Mouse (Mus musculus) hindbrain, embryonic 16.5 days (tissue): ENCODE measurements around the gene Slc6a19. TPM values are rescaled to one million over a fixed set of nuclear protein-coding genes. Genes with fewer than 3 reads are reported as not detected.
"Not testable (repeated sequence)": the region's sequence is repeated elsewhere in the genome, so short reads cannot be mapped to it uniquely, and the experiment has no call there.

ENCODE experiments used
- ATAC-seq: fragments of 200-750 bp; cut with Nextera tagmentation; 2 replicates; pipeline ENCODE4 v1.8.0; 2017; ENCODE audit warnings: moderate TSS enrichment, moderate library complexity
- H3K27ac ChIP-seq: fragments of 300-500 bp; sonication (generic); 2 replicates; pipeline ENCODE4 v1.5.1; 2014; ENCODE audit warnings: low read depth, mild to moderate bottlenecking, control low read depth, low read length, moderate library complexity
- H3K27me3 ChIP-seq: fragments of 300-500 bp; sonication (generic); replicated peaks from 2 replicates; pipeline ENCODE4 v1.6.1; 2014; ENCODE audit warnings: low read length; ENCODE audit not compliant: control insufficient read depth, insufficient read depth
- H3K36me3 ChIP-seq: fragments of 300-500 bp; sonication (generic); 2 replicates; pipeline ENCODE4 v1.6.1; 2014; ENCODE audit warnings: mild to moderate bottlenecking, low read length, moderate library complexity, mixed read lengths; ENCODE audit not compliant: control insufficient read depth, insufficient read depth
- H3K4me1 ChIP-seq: fragments of 300-500 bp; sonication (generic); 2 replicates; pipeline ENCODE4 v1.6.1; 2014; ENCODE audit warnings: low read depth, low read length; ENCODE audit not compliant: control insufficient read depth, insufficient read depth
- H3K4me2 ChIP-seq: fragments of 300-500 bp; sonication (generic); 2 replicates; pipeline ENCODE4 v1.6.1; 2014; ENCODE audit warnings: mild to moderate bottlenecking, low read length, control low read depth, moderate library complexity
- H3K4me3 ChIP-seq: fragments of 300-500 bp; sonication (generic); 2 replicates; pipeline ENCODE4 v1.5.1; 2014; ENCODE audit warnings: mild to moderate bottlenecking, low read length, control low read depth, moderate library complexity
- H3K9ac ChIP-seq: fragments of 300-500 bp; sonication (generic); 2 replicates; pipeline ENCODE4 v1.6.1; 2014; ENCODE audit warnings: low read depth, mild to moderate bottlenecking, control low read depth, low read length, moderate library complexity
- H3K9me3 ChIP-seq: fragments of 300-500 bp; sonication (generic); 2 replicates; pipeline ENCODE4 v1.6.1; 2014; ENCODE audit warnings: mild to moderate bottlenecking, low read length, moderate library complexity; ENCODE audit not compliant: control insufficient read depth
- WGBS: fragments of 180-500 bp; shearing (Covaris S2); extraction: QIAGEN DNeasy Blood & Tissue Kit; methylation state at CpG from one replicate; pipeline ENCODE4 v1.1.7; 2014; 5-methylcytosine and 5-hydroxymethylcytosine counted together
- polyA plus RNA-seq: library from polyadenylated mRNA; unstranded; fragments of >200 nt; fragmentation: Nextera tagmentation; extraction: Ambion mirVana; gene quantifications from 2 replicates; pipeline ENCODE4 v1.2.1, GENCODE M21; 2015

Gene Slc6a19
- polyA plus RNA-seq, 1 experiment from 2014 or later, result 0.50 TPM

- 89% methylated on average over 4 of the region's 4 CpGs for whole genome bisulfite sequencing
- Histone ChIP-seq H3K9me3 (no peaks in the 10 kb centered on the region), H3K27ac (no peak overlapping the region), H3K4me2 (no peak overlapping the region), H3K4me3 (no peak overlapping the region), H3K9ac (no peak overlapping the region), H3K4me1 (no peaks in the 10 kb centered on the region), H3K36me3 (no peaks in the 10 kb centered on the region), H3K27me3 (no peaks in the 10 kb centered on the region)
- ATAC-seq, result no peak
These were observed 15.6 kb upstream of the Slc6a19 start for GRCm38 (mm10) chr13:73720241-73720640.

DNA sequence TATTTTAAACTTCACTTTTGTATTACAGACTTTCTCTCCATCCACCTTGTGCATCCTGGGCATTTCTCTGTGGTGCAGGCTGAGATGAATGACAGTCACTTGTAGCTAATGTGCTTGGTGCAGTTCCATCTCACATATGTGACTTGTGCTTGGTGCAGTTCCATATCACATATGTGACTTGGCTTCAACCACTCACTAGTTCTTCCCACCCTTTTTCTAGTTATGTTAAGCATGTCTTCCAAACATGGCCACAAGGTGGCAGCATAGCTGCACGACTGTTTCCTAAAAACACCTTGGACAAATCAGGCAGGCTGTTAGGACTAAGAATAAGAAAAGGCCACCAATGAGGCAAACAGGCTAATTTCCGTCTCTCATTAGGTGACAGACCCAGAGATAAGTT, 13.6 kb upstream of the Slc6a19 start:
- Histone ChIP-seq H3K27me3 (no peaks in the 10 kb centered on the region), H3K4me3 (no peak overlapping the region), H3K4me1 (no peaks in the 10 kb centered on the region), H3K36me3 (no peaks in the 10 kb centered on the region), H3K27ac (no peak overlapping the region), H3K9ac (no peak overlapping the region), H3K4me2 (no peak overlapping the region), H3K9me3 (no peaks in the 10 kb centered on the region)
- 3% methylated on average over 2 of the region's 2 CpGs for WGBS
- ATAC-seq, result peak; percentile 81

- 68% methylated on average over 2 of the region's 2 CpGs for whole genome bisulfite sequencing
- no peak overlapping the region for H3K4me3 ChIP-seq
These were observed 9.4 kb upstream of the Slc6a19 start for GRCm38 (mm10) chr13:73714020-73714419.

GRCm38 (mm10) chr13:73713204-73713603, 8.5 kb upstream of the Slc6a19 start:
- no peak overlapping the region for H3K27ac ChIP-seq
- H3K4me2 ChIP-seq, result no peak overlapping the region
- no peak for ATAC-seq
- no peaks in the 10 kb centered on the region for H3K9me3 ChIP-seq
- no peaks in the 10 kb centered on the region for H3K4me1 ChIP-seq
- H3K27me3 ChIP-seq, result no peaks in the 10 kb centered on the region
- H3K9ac ChIP-seq, result no peak overlapping the region
- H3K4me3 ChIP-seq, result no peak overlapping the region
- 83% methylated on average over 4 of the region's 4 CpGs for WGBS
- no peaks in the 10 kb centered on the region for H3K36me3 ChIP-seq

More at GRCm38 (mm10) chr13:73714020-73714419, 9.4 kb upstream of the Slc6a19 start:
- ATAC-seq, result no peak
- H3K4me1 ChIP-seq, result no peaks in the 10 kb centered on the region
- no peak overlapping the region for H3K9ac ChIP-seq
- H3K9me3 ChIP-seq, result no peaks in the 10 kb centered on the region
- no peak overlapping the region for H3K27ac ChIP-seq
- no peaks in the 10 kb centered on the region for H3K27me3 ChIP-seq
- H3K4me2 ChIP-seq, result no peak overlapping the region
- no peaks in the 10 kb centered on the region for H3K36me3 ChIP-seq

- no peak overlapping the region for H3K9ac ChIP-seq
- no peaks in the 10 kb centered on the region for H3K36me3 ChIP-seq
- no peaks in the 10 kb centered on the region for H3K9me3 ChIP-seq
- 80% methylated on average over 3 of the region's 3 CpGs for WGBS
- no peak overlapping the region for H3K4me2 ChIP-seq
- H3K27me3 ChIP-seq, result no peaks in the 10 kb centered on the region
- no peaks in the 10 kb centered on the region for H3K4me1 ChIP-seq
- no peak overlapping the region for H3K4me3 ChIP-seq
- ATAC-seq, result no peak
- H3K27ac ChIP-seq, result no peak overlapping the region
These were observed 7.6 kb upstream of the Slc6a19 start for GRCm38 (mm10) chr13:73712228-73712627.

GRCm38 (mm10) chr13:73711803-73712202, 7.1 kb upstream of the Slc6a19 start:
- no peaks in the 10 kb centered on the region for H3K27me3 ChIP-seq
- H3K4me3 ChIP-seq, result no peak overlapping the region
- H3K36me3 ChIP-seq, result no peaks in the 10 kb centered on the region
- 85% methylated on average over 5 of the region's 5 CpGs for WGBS
- H3K27ac ChIP-seq, result no peak overlapping the region
- H3K9me3 ChIP-seq, result no peaks in the 10 kb centered on the region
- no peak for ATAC-seq
- no peak overlapping the region for H3K4me2 ChIP-seq
- no peak overlapping the region for H3K9ac ChIP-seq
- H3K4me1 ChIP-seq, result no peaks in the 10 kb centered on the region

- Histone ChIP-seq H3K9me3 (no peaks in the 10 kb centered on the region), H3K4me1 (no peaks in the 10 kb centered on the region), H3K4me2 (no peak overlapping the region), H3K9ac (no peak overlapping the region), H3K27ac (no peak overlapping the region), H3K27me3 (no peaks in the 10 kb centered on the region), H3K36me3 (no peaks in the 10 kb centered on the region), H3K4me3 (no peak overlapping the region)
- no peak for ATAC-seq
- WGBS, result 88% methylated on average over 5 of the region's 5 CpGs
These were observed 6.6 kb upstream of the Slc6a19 start for GRCm38 (mm10) chr13:73711221-73711620.

DNA sequence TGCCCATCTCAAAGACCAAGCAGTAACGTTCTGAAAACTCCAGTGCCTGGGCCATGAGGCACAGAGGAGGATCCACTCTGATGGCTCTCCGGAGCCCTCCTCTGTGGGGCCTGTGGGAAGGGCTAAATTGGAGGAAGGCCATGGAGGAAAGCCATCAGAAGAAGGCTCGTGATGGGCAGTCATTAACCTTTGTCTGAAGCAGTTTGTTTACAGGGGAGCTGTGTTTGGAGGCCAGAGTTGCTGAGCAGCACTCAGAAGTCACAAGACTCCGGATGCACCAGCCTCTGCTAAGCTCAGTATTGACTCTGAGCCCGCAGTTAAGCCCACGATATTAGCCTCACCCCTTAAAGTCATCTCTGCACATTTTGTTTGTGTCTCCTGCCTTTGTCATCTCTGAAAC, 4.8 kb upstream of the Slc6a19 start:
- Histone ChIP-seq H3K36me3 (no peaks in the 10 kb centered on the region), H3K4me2 (no peak overlapping the region), H3K27me3 (no peaks in the 10 kb centered on the region), H3K4me1 (0 out of 2 replicates have a peak, but pooled peaks cover 2% of the 10 kb centered on the region), H3K9me3 (no peaks in the 10 kb centered on the region), H3K9ac (no peak overlapping the region), H3K27ac (no peak overlapping the region), H3K4me3 (no peak overlapping the region)
- WGBS, result 76% methylated on average over 6 of the region's 6 CpGs
- ATAC-seq, result 0 out of 2 replicates have a peak, but pooled peaks have one; percentile 40

DNA sequence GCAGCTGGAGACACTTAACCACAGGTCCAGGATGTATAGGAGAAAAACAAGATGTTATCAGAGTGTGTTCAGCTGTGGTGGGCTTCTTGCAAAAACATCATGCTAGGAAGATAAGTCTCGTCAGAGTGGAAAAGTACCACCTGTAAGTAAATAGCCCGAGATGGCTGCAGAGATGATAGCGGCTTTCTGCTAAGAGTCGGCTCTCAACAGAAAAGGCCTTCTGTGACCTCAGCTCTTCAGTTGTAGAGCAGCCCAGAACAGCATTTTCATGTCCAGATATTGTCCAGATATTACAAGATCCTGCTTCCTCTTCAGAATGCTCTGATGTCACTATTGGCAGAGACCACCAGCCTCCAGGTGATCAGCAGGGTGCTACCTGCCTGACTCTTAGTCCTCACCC, 1.2 kb downstream of the Slc6a19 start:
- 81% methylated on average over 4 of the region's 4 CpGs for WGBS

DNA sequence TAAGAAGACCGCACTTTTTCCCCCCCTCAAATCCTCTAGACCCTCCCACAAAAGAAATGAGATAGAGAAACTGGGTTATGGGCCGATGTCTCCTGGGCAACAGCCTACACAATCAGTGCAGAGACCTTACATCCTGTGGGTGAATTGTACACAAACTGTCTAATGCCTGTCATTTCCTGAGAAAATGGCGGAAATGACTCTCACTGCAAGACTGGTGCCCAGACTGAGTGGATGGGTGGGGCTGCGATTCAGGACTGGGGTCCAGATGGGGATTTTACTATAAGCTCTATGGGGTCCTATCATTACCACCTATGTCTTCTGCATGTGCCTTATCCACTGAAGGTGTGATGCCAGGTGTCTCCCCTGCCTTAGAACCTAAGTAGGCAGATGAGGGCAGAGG, 1.9 kb downstream of the Slc6a19 start:
- no peak for ATAC-seq
- H3K4me1 ChIP-seq, result 0 out of 2 replicates have a peak, but pooled peaks cover 2% of the 10 kb centered on the region
- 86% methylated on average over 4 of the region's 4 CpGs for WGBS
- H3K27me3 ChIP-seq, result no peaks in the 10 kb centered on the region
- no peaks in the 10 kb centered on the region for H3K9me3 ChIP-seq
- no peaks in the 10 kb centered on the region for H3K36me3 ChIP-seq
- no peak overlapping the region for H3K4me3 ChIP-seq
- H3K27ac ChIP-seq, result no peak overlapping the region
- no peak overlapping the region for H3K4me2 ChIP-seq
- no peak overlapping the region for H3K9ac ChIP-seq

More for the DNA sequence above, 1.2 kb downstream of the Slc6a19 start:
- not testable (repeated sequence) for H3K27ac ChIP-seq, H3K4me3 ChIP-seq, H3K4me2 ChIP-seq, H3K9ac ChIP-seq, H3K4me1 ChIP-seq, H3K27me3 ChIP-seq, ATAC-seq, H3K36me3 ChIP-seq, H3K9me3 ChIP-seq
